Mouse (Mus musculus) intestine, postnatal 0 days (tissue): ENCODE results near the gene Cacna1a. TPM values are rescaled to one million over a fixed set of nuclear protein-coding genes. Genes with fewer than 3 reads are reported as not detected.

Experiments
- ATAC-seq: fragments of 200-750 bp; cut with Nextera tagmentation; 2 replicates; pipeline ENCODE4 v1.8.0; 2017; ENCODE audit warnings: mild to moderate bottlenecking, moderate TSS enrichment, moderate library complexity
- H3K27ac ChIP-seq: fragments of 300-500 bp; sonication (generic); 2 replicates; pipeline ENCODE4 v1.5.1; 2014; ENCODE audit warnings: mild to moderate bottlenecking, low read depth, low read length, moderate library complexity
- H3K27me3 ChIP-seq: fragments of 300-500 bp; sonication (generic); replicated peaks from 2 replicates; pipeline ENCODE4 v1.6.1; 2014; ENCODE audit warnings: low read length, mixed read lengths; ENCODE audit not compliant: control insufficient read depth, insufficient read depth
- H3K36me3 ChIP-seq: fragments of 300-500 bp; sonication (generic); 2 replicates; pipeline ENCODE4 v1.6.1; 2014; ENCODE audit warnings: mild to moderate bottlenecking, moderate library complexity; ENCODE audit not compliant: control insufficient read depth, insufficient read depth
- H3K4me1 ChIP-seq: fragments of 300-500 bp; sonication (generic); replicated peaks from 2 replicates; pipeline ENCODE4 v1.6.1; 2014; ENCODE audit warnings: antibody characterized with exemption, low read length, mixed read lengths; ENCODE audit not compliant: control insufficient read depth, insufficient read depth
- H3K4me2 ChIP-seq: fragments of 300-500 bp; sonication (generic); replicated peaks from 2 replicates; pipeline ENCODE4 v1.6.1; 2014; ENCODE audit warnings: low read depth, mild to moderate bottlenecking, moderate library complexity
- H3K4me3 ChIP-seq: fragments of 300-500 bp; sonication (generic); 2 replicates; pipeline ENCODE4 v1.5.1; 2014; ENCODE audit warnings: low read depth, low read length
- H3K9ac ChIP-seq: fragments of 300-500 bp; sonication (generic); 2 replicates; pipeline ENCODE4 v1.6.1; 2014; ENCODE audit warnings: mild to moderate bottlenecking, low read depth, low read length
- H3K9me3 ChIP-seq: fragments of 300-500 bp; sonication (generic); 2 replicates; pipeline ENCODE4 v1.6.1; 2016; ENCODE audit warnings: mixed run types; ENCODE audit not compliant: control insufficient read depth
- CTCF ChIP-seq: sonication (generic); IDR thresholded peaks from 2 replicates; pipeline ENCODE4 v1.5.1; 2016; ENCODE audit warnings: low read depth, mild to moderate bottlenecking, control low read depth, antibody characterized with exemption, moderate library complexity
- WGBS: fragments of 180-500 bp; shearing (Covaris S2); extraction: QIAGEN DNeasy Blood & Tissue Kit; methylation state at CpG from one replicate; pipeline ENCODE4 v1.1.7; 2014; 5-methylcytosine and 5-hydroxymethylcytosine counted together
- polyA plus RNA-seq: library from polyadenylated mRNA; unstranded; fragments of >200 nt; fragmentation: Nextera tagmentation; extraction: Ambion mirVana; gene quantifications from 2 replicates; pipeline ENCODE4 v1.2.1, GENCODE M21; 2015

Gene Cacna1a
- polyA plus RNA-seq, 1 experiment from 2014 or later: 2.4 TPM

DNA sequence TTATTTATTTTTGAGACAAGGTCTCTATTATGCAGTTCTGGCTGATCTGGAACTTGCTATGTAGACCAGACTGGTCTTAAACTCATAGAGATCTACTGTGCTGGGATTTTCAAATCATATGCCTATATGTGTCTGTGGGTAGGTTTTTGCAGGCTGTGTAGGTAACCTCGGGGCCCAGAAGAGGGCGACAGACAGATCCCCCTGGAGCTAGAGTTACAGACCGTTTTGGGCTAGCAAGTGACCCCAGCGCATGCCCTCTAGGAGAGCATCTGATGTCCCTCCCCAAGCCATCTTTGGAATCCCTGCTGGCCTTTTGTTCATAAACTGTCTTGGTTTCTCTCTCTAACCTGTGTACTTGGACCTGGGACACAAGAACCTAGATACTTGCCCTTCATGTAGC, 266.4 kb downstream of the Cacna1a start:
- H3K27me3 ChIP-seq: no peaks in the 10 kb centered on the region
- no peak overlapping the region for H3K27ac ChIP-seq
- no peaks in the 10 kb centered on the region for H3K36me3 ChIP-seq
- H3K4me3 ChIP-seq: no peak overlapping the region
- no peaks in the 10 kb centered on the region for H3K9me3 ChIP-seq
- peak overlapping the region; percentile 71; the same call in 1 of the 2 replicates for H3K4me2 ChIP-seq
- no peak for ATAC-seq
- 42% methylated on average over 4 of the region's 4 CpGs for WGBS
- no peak overlapping the region for H3K9ac ChIP-seq
- H3K4me1 ChIP-seq: peaks cover 4% of the 10 kb centered on the region; the same call in 1 of the 2 replicates
- peak; percentile 65 for TF ChIP-seq CTCF

- Histone ChIP-seq H3K27me3 (no peaks in the 10 kb centered on the region), H3K4me2 (peak overlapping the region; percentile 71), H3K9ac (peak overlapping the region; percentile 69), H3K4me1 (peaks cover 4% of the 10 kb centered on the region; the same call in 1 of the 2 replicates), H3K9me3 (no peaks in the 10 kb centered on the region), H3K27ac (peak overlapping the region; percentile 95), H3K4me3 (peak overlapping the region; percentile 40), H3K36me3 (no peaks in the 10 kb centered on the region)
- ATAC-seq: no peak
- 4% methylated on average over 15 of the region's 15 CpGs for WGBS
- no peak for TF ChIP-seq CTCF
Observed at GRCm38 (mm10) chr8:84655336-84656190, 267.3 kb downstream of the Cacna1a start.

DNA sequence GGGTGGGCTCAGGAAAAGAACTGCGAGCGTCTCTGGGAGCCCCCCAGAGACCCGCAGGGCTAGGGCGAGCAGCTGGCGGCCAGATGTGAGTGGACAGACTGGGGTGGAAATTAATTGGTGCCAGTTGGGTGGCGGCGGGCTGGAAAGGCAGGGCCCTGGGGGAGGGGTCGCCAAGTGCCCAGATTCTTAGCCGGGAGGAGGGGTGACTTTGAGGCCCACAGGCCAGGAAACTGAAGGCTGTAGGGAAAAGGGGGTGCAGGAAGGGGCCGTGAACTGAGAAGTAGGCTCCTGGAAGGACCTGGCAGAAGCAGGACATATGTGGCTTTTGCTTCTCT, 267.9 kb downstream of the Cacna1a start:
- Histone ChIP-seq H3K4me3 (peak overlapping the region; percentile 40), H3K27me3 (no peaks in the 10 kb centered on the region), H3K9ac (peak overlapping the region; percentile 69), H3K9me3 (no peaks in the 10 kb centered on the region), H3K4me2 (peak overlapping the region; percentile 71), H3K27ac (peak overlapping the region; percentile 95), H3K36me3 (no peaks in the 10 kb centered on the region), H3K4me1 (peaks cover 4% of the 10 kb centered on the region; the same call in 1 of the 2 replicates)
- no peak for ATAC-seq
- TF ChIP-seq CTCF: no peak
- WGBS: 2% methylated on average over 10 of the region's 10 CpGs

DNA sequence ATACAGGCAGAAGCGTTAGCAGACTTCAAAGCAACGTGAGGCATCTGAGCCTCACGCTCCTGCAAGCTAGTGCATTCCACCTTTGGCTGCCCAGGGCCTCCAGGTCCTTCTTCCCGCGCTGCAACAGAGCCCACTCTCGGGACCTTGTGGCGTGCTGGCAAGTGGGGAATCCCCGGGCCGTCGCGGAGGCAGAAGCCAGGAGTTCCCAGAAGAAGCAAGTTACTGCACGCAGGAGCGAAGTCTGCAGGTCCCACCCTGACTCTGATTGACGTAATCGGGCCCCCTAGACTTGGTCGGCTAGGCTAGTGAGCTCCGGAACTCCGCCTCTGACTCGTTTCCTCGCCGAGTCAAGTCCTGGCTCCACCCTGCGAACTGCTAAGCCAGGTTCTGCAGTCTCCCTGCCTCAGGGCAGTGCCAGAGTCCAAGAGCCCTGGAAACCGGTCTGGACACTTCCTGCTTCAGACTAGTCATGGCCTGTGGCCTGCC, 268.4 kb downstream of the Cacna1a start:
- Histone ChIP-seq H3K36me3 (no peaks in the 10 kb centered on the region), H3K4me3 (peak overlapping the region; percentile 40), H3K9me3 (no peaks in the 10 kb centered on the region), H3K4me2 (peak overlapping the region; percentile 71), H3K9ac (peak overlapping the region; percentile 69), H3K27me3 (no peaks in the 10 kb centered on the region), H3K27ac (peak overlapping the region; percentile 95), H3K4me1 (peaks cover 4% of the 10 kb centered on the region; the same call in 1 of the 2 replicates)
- TF ChIP-seq CTCF: no peak
- ATAC-seq: peak; percentile 73
- 1% methylated on average over 23 of the region's 23 CpGs for WGBS

- H3K9me3 ChIP-seq: no peaks in the 10 kb centered on the region
- no peaks in the 10 kb centered on the region for H3K27me3 ChIP-seq
- no peak for TF ChIP-seq CTCF
- peak; percentile 12 for ATAC-seq
- no peaks in the 10 kb centered on the region for H3K36me3 ChIP-seq
- H3K27ac ChIP-seq: peak overlapping the region; percentile 95
- 0 out of 2 replicates have a peak overlapping the region, but pooled peaks have one; percentile 40 for H3K4me3 ChIP-seq
- H3K9ac ChIP-seq: 0 out of 2 replicates have a peak overlapping the region, but pooled peaks have one; percentile 69
- peak overlapping the region; percentile 71 for H3K4me2 ChIP-seq
- peaks cover 4% of the 10 kb centered on the region; the same call in 1 of the 2 replicates for H3K4me1 ChIP-seq
Observed at GRCm38 (mm10) chr8:84657203-84657602, 269.0 kb downstream of the Cacna1a start.

DNA sequence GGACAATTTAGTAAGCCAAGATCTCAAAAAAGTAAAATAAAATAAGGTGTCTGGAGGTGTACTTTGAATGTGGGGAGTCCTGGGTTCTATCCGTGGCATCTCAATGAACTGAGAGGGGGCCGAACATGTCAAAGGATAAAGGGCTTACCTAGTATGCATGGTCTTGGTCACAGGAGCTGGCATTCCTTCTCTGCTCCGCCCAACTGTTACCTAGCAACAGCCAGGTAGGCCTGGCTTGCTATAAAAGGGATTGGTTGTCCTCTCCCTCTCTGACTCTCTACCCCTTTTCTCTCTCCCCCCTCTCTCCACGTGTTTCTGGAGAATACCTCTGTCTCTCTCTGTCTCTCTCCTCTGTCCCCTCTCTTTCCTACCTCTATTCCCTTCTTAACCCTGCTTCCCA, 269.4 kb downstream of the Cacna1a start:
- ATAC-seq: no peak
- Histone ChIP-seq H3K9ac (no peak overlapping the region), H3K4me2 (peak overlapping the region; percentile 11; the same call in 1 of the 2 replicates), H3K36me3 (no peaks in the 10 kb centered on the region), H3K27ac (peak overlapping the region; percentile 95), H3K27me3 (no peaks in the 10 kb centered on the region), H3K4me3 (no peak overlapping the region), H3K9me3 (no peaks in the 10 kb centered on the region), H3K4me1 (peaks cover 4% of the 10 kb centered on the region; the same call in 1 of the 2 replicates)
- WGBS: 27% methylated on average over 4 of the region's 4 CpGs
- no peak for TF ChIP-seq CTCF
